Mouse (Mus musculus): Measurements from ENCODE around the gene Taok3.

GRCm38 (mm10) chr5:117134066-117134888 is 14.3 kb downstream of the Taok3 start:
- TF ChIP-seq CTCF (IDR thresholded peaks at IDR 0.05; ENCODE audit: control insufficient read depth, insufficient read depth, insufficient read length): no peak
- no peak for TF ChIP-seq MAX (IDR thresholded peaks at IDR 0.05)
- no peak for TF ChIP-seq USF1 (IDR thresholded peaks at IDR 0.05; ENCODE audit: low read depth)
- TF ChIP-seq CEBPB (IDR thresholded peaks at IDR 0.05; ENCODE audit: low read depth): no peak
- TF ChIP-seq MYOD1 (IDR thresholded peaks at IDR 0.05; ENCODE audit: control insufficient read depth, insufficient read length, low read depth): no peak
- no peak for TF ChIP-seq MYOG (IDR thresholded peaks at IDR 0.05; ENCODE audit: control insufficient read depth, extremely low read depth, insufficient read length)
- no peak for TF ChIP-seq FOSL1 (IDR thresholded peaks at IDR 0.05; ENCODE audit: insufficient read depth, low read length, poor library complexity, severe bottlenecking)
